Mouse (Mus musculus) liver, postnatal 0 days (tissue): ENCODE data around the gene Rab43.

Source experiments
- CTCF ChIP-seq: sonication (generic); IDR thresholded peaks from 2 replicates; pipeline ENCODE4 v1.5.1; 2016; ENCODE audit warnings: antibody characterized with exemption, low read depth
- EP300 ChIP-seq: IDR thresholded peaks from 2 replicates; pipeline ENCODE4 v1.6.1; 2016; ENCODE audit warnings: antibody characterized with exemption, low read depth, mild to moderate bottlenecking

GRCm38 (mm10) chr6:87839797-87840341 is 27.9 kb upstream of the Rab43 start:
- no peak for TF ChIP-seq CTCF
- no peak for TF ChIP-seq EP300
